Mouse (Mus musculus): ENCODE results near the gene Lipe. TPM values are rescaled to one million over a fixed set of nuclear protein-coding genes. Genes with fewer than 3 reads are reported as not detected.

The Lipe gene
- polyA plus RNA-seq, 1 experiment = 254 TPM

DNA sequence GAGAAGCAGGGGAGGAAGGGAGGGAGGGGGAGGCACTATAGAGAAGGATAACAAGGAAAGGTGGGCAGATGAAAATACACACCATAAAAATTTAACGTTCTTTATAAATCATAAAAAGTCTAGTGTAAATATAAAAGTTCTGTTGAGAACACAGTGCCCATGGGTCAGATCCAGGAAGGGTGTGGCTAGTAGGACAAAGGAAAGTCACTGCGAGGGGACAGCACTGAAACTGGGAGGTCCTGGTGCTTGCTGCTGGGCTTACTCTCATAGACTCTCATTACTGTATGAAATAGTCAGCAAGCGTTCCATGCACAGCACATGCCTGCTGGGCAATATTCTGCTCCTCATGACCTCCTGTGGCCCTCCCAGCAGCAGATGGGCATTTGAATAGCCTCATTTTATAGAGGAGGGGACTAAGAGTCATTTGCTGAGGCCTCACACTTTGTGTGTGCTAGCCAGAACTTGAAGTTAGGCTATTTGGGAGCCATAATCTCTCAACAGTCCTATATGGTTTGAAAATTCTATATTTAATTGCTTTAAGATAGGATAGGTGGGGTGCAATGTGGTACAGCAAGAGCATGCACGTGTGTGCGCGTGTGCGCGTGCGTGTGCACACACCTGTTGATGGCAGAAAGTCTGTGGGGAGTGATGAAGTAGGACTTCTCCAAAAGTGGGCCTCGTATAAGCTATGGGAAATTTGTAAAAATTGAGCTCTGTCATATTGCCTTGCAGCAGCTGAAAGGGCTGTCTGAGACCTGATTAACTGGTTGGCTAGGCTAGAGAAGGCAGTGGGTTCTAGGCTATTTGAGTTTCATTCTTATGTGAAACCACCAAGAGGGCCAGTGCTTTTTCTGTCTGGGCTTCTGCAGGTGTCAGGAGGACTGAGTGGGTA is 36.4 kb upstream of the Lipe start:
- H3K4me3 ChIP-seq (ENCODE audit: control insufficient read depth, low read depth, low read length) = no peak overlapping the region
- no peak overlapping the region for H3K27ac ChIP-seq (ENCODE audit: control insufficient read depth, insufficient read depth, low read depth, low read length)
- no peaks in the 10 kb centered on the region for H3K27me3 ChIP-seq (ENCODE audit: control insufficient read depth, insufficient read depth, low read length)
- no peaks in the 10 kb centered on the region for H3K4me1 ChIP-seq (ENCODE audit: control insufficient read depth, insufficient read depth, low read length)
- TF ChIP-seq CTCF (IDR thresholded peaks at IDR 0.05; ENCODE audit: control insufficient read depth, insufficient read depth, insufficient replicate concordance, low read depth, low read length) = no peak
- TF ChIP-seq POLR2A (IDR thresholded peaks at IDR 0.05; ENCODE audit: control insufficient read depth, low read depth, low read length) = no peak
- H3K36me3 ChIP-seq (ENCODE audit: control insufficient read depth, insufficient read depth, low read length) = no peaks in the 10 kb centered on the region; the same call in 1 of the 2 replicates

DNA sequence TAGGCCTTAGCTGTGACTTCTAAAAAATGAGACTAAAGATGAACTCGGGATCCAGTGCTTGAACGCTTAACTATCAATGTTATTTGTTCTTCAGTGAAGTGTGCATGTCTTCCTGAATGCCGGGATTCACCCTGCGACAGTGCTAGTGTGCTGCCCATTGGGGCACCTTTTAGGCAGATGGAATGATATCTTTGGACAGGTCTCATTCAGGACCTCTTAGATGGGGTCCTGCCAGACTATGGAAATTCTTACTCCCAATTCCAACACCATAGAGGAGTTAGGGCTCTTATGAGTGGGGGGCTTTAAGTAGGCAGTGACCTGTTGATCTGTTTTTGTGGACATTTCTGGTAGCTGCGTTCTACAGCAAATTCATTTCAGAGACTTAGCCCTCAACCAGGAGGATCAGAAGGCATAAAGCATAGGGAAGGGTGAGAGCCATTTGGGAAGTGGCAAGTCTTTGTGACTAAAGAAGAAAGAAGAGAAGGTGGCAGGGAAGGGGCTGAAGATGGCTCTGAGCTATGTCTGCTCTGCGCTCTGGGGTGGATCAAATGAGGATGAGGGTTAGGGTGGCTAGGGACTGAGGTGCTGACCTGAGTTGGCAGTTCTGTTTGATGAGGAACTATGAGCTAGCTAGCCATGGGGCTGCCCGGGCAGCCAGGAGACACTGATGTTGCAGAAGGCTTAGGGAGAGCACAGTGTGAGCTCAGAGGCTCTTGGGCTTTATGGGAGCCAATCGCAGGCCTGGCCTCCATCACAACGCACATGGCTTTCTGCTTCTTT is 35.5 kb upstream of the Lipe start:
- H3K27me3 ChIP-seq (ENCODE audit: control insufficient read depth, insufficient read depth, low read length) = no peaks in the 10 kb centered on the region
- no peak overlapping the region for H3K4me3 ChIP-seq (ENCODE audit: control insufficient read depth, low read depth, low read length)
- H3K4me1 ChIP-seq (ENCODE audit: control insufficient read depth, insufficient read depth, low read length) = no peaks in the 10 kb centered on the region
- TF ChIP-seq CTCF (IDR thresholded peaks at IDR 0.05; ENCODE audit: control insufficient read depth, insufficient read depth, insufficient replicate concordance, low read depth, low read length) (no peak), POLR2A (IDR thresholded peaks at IDR 0.05; ENCODE audit: control insufficient read depth, low read depth, low read length) (no peak)
- no peak overlapping the region for H3K27ac ChIP-seq (ENCODE audit: control insufficient read depth, insufficient read depth, low read depth, low read length)
- H3K36me3 ChIP-seq (ENCODE audit: control insufficient read depth, insufficient read depth, low read length) = no peaks in the 10 kb centered on the region; the same call in 1 of the 2 replicates

DNA sequence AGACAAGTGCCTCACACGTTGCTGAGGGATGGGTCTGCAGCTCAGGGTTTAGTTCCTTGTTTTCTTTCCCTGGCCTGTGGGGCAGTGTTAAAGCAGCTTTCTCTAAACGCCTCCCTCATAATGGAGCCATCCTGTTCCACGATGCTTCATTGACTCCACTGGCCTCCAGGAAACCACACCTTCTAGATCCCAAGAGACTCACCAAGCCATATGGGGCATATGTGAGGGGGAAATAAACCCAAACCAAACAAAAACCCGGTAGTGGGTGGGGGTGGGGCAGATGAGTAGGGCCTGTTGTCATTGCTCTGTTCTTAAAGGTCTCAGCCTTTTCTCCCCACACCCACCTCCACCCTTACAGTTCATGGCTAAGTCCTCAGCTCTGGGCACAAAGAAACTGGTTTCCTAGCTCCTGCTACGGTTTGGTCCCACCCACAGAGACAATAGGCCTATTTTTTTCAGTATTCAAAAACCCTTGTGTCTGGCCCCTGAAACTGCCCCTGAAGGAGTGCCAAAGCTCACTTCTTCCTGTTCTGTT is 34.6 kb upstream of the Lipe start:
- no peaks in the 10 kb centered on the region; the same call in 1 of the 2 replicates for H3K36me3 ChIP-seq (ENCODE audit: control insufficient read depth, insufficient read depth, low read length)
- no peaks in the 10 kb centered on the region for H3K4me1 ChIP-seq (ENCODE audit: control insufficient read depth, insufficient read depth, low read length)
- no peak overlapping the region for H3K27ac ChIP-seq (ENCODE audit: control insufficient read depth, insufficient read depth, low read depth, low read length)
- TF ChIP-seq POLR2A (IDR thresholded peaks at IDR 0.05; ENCODE audit: control insufficient read depth, low read depth, low read length) (no peak), CTCF (IDR thresholded peaks at IDR 0.05; ENCODE audit: control insufficient read depth, insufficient read depth, insufficient replicate concordance, low read depth, low read length) (no peak)
- no peak overlapping the region for H3K4me3 ChIP-seq (ENCODE audit: control insufficient read depth, low read depth, low read length)
- no peaks in the 10 kb centered on the region for H3K27me3 ChIP-seq (ENCODE audit: control insufficient read depth, insufficient read depth, low read length)

DNA sequence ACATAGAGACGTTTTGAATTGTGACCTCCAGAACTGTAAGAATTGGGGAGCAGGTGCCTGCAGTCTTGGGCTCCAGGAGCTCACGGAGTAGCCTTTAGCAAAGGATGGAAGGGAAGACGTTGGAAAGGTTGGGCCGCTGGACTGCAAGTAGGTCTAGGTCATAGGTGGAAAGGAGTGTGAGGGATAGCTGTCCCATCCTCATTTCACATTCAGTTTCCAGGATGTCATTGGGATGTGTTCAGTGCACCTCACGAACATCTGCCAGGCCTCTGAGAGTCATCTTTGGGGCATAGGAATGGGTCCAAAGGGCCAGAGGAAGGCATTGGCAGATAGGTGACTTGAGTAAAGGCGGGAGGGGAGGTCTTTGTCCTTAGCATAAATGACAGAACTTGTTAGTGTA is 33.9 kb upstream of the Lipe start:
- no peaks in the 10 kb centered on the region for H3K27me3 ChIP-seq (ENCODE audit: control insufficient read depth, insufficient read depth, low read length)
- H3K4me1 ChIP-seq (ENCODE audit: control insufficient read depth, insufficient read depth, low read length) = no peaks in the 10 kb centered on the region
- no peak overlapping the region for H3K4me3 ChIP-seq (ENCODE audit: control insufficient read depth, low read depth, low read length)
- no peak overlapping the region for H3K27ac ChIP-seq (ENCODE audit: control insufficient read depth, insufficient read depth, low read depth, low read length)
- H3K36me3 ChIP-seq (ENCODE audit: control insufficient read depth, insufficient read depth, low read length) = no peaks in the 10 kb centered on the region; the same call in 1 of the 2 replicates
- TF ChIP-seq CTCF (IDR thresholded peaks at IDR 0.05; ENCODE audit: control insufficient read depth, insufficient read depth, insufficient replicate concordance, low read depth, low read length) (no peak), POLR2A (IDR thresholded peaks at IDR 0.05; ENCODE audit: control insufficient read depth, low read depth, low read length) (no peak)

DNA sequence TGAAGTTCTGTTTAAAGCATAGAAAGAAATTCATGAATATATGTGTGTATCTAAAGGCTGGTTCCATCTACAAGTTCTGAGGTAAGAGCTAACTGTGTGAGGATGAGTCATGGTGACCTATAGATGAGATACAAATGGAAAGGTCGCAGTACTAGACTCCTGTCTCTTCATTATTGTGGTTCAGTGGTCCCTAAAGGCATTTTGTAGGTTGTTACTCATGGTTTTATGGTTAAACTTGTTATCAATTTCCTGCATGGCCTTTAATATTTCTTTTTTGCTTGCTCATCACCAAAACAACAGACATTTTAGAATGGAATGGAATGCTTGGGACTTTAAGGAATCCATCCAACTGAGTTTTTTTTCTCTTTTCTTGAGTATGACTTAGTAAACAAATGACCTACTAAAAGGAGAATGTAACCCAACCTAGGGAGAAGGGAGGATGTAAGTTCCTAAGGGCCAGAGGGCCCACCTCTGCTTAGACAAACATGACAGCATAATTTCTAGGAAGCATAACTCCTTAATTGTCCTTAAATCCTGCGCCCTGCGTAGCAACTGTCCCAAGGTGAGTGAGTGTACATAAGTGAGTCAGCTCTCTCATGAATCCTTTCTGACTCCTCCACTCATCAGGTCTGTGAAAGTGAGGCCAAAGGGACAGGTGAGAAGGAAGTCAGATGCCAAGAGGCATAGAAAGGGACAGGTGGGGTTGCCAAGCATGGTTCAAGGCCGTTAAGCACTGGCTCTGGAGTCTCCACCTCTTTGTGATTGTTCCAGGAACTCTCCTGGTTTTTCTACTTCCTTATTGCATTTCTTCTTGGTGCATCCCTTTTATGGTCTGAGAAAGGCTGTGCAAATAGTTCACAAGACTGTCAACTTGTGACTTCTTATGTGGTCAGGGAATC is 31.6 kb upstream of the Lipe start:
- H3K36me3 ChIP-seq (ENCODE audit: control insufficient read depth, insufficient read depth, low read length) = no peaks in the 10 kb centered on the region
- H3K27me3 ChIP-seq (ENCODE audit: control insufficient read depth, insufficient read depth, low read length) = no peaks in the 10 kb centered on the region
- no peak for TF ChIP-seq CTCF (IDR thresholded peaks at IDR 0.05; ENCODE audit: control insufficient read depth, insufficient read depth, insufficient replicate concordance, low read depth, low read length)
- TF ChIP-seq POLR2A (IDR thresholded peaks at IDR 0.05; ENCODE audit: control insufficient read depth, low read depth, low read length) = no peak
- H3K27ac ChIP-seq (ENCODE audit: control insufficient read depth, insufficient read depth, low read depth, low read length) = no peak overlapping the region
- no peak overlapping the region for H3K4me3 ChIP-seq (ENCODE audit: control insufficient read depth, low read depth, low read length)
- no peaks in the 10 kb centered on the region for H3K4me1 ChIP-seq (ENCODE audit: control insufficient read depth, insufficient read depth, low read length)

DNA sequence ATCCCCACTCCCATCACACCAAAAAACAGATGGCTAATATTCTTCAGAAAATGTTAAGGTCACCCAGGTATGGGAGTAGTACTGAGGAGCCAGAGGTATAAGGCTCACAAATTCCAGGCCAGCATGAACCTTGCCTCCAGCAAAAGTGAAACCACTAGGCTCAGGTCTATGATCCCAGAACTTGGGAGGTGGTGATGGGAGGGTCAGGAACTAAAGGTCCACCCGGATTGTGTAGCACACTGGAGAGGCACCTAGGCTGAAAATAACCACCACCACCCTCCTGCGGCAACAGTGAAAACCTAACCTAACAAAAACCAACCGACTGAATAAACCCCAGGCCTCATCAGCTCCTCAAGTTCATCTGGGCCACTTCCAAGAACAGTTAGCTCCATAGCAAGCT is 29.8 kb upstream of the Lipe start:
- TF ChIP-seq POLR2A (IDR thresholded peaks at IDR 0.05; ENCODE audit: control insufficient read depth, low read depth, low read length) (no peak), CTCF (IDR thresholded peaks at IDR 0.05; ENCODE audit: control insufficient read depth, insufficient read depth, insufficient replicate concordance, low read depth, low read length) (no peak)
- H3K27ac ChIP-seq (ENCODE audit: control insufficient read depth, insufficient read depth, low read depth, low read length) = no peak overlapping the region

More for the DNA sequence above, 29.8 kb upstream of the Lipe start:
- no peaks in the 10 kb centered on the region for H3K27me3 ChIP-seq (ENCODE audit: control insufficient read depth, insufficient read depth, low read length)
- no peaks in the 10 kb centered on the region for H3K36me3 ChIP-seq (ENCODE audit: control insufficient read depth, insufficient read depth, low read length)
- H3K4me3 ChIP-seq (ENCODE audit: control insufficient read depth, low read depth, low read length) = no peak overlapping the region
- H3K4me1 ChIP-seq (ENCODE audit: control insufficient read depth, insufficient read depth, low read length) = no peaks in the 10 kb centered on the region
